Mouse (Mus musculus) stomach, postnatal 0 days (tissue): ENCODE measurements at regions not wholly inside any gene's neighbourhood (a gene's known extent, or its start where the extent isn't known, plus 50 kb on each side); places are given as distances from the start of the nearest gene placed in this dataset.

Experiments used
- ATAC-seq: fragments of 200-750 bp; cut with Nextera tagmentation; 2 replicates; pipeline ENCODE4 v1.8.0; 2017; ENCODE audit not compliant: low FRiP score, low TSS enrichment
- DNase-seq: peaks from one replicate; pipeline ENCODE4 v3.0.0-alpha.2; 2016; ENCODE audit warnings: low spot score
- H3K27ac ChIP-seq: fragments of 300-500 bp; sonication (generic); replicated peaks from 2 replicates; pipeline ENCODE4 v1.5.1; 2014; ENCODE audit warnings: mild to moderate bottlenecking, control low read depth
- H3K27me3 ChIP-seq: fragments of 300-500 bp; sonication (generic); 2 replicates; pipeline ENCODE4 v1.6.1; 2014; ENCODE audit warnings: low read length; ENCODE audit not compliant: control insufficient read depth, insufficient read depth
- H3K36me3 ChIP-seq: fragments of 300-500 bp; sonication (generic); 2 replicates; pipeline ENCODE4 v1.6.1; 2014; ENCODE audit warnings: low read length, mixed read lengths; ENCODE audit not compliant: control insufficient read depth, insufficient read depth
- H3K4me1 ChIP-seq: fragments of 300-500 bp; sonication (generic); replicated peaks from 2 replicates; pipeline ENCODE4 v1.6.1; 2014; ENCODE audit warnings: antibody characterized with exemption; ENCODE audit not compliant: control insufficient read depth, insufficient read depth
- H3K4me2 ChIP-seq: fragments of 300-500 bp; sonication (generic); replicated peaks from 2 replicates; pipeline ENCODE4 v1.6.1; 2014; ENCODE audit warnings: low read depth, mild to moderate bottlenecking, control low read depth, moderate library complexity
- H3K4me3 ChIP-seq: fragments of 300-500 bp; sonication (generic); 2 replicates; pipeline ENCODE4 v1.5.1; 2014; ENCODE audit warnings: low read depth, low read length, control low read depth
- H3K9ac ChIP-seq: fragments of 300-500 bp; sonication (generic); 2 replicates; pipeline ENCODE4 v1.6.1; 2014; ENCODE audit warnings: mild to moderate bottlenecking, low read length, control low read depth, mixed read lengths
- H3K9me3 ChIP-seq: fragments of 300-500 bp; sonication (generic); 2 replicates; pipeline ENCODE4 v1.6.1; 2016; ENCODE audit warnings: low read length; ENCODE audit not compliant: control insufficient read depth
- CTCF ChIP-seq: IDR thresholded peaks from 2 replicates; pipeline ENCODE4 v1.5.1; 2016; ENCODE audit warnings: antibody characterized with exemption, low read depth, mild to moderate bottlenecking, moderate library complexity
- EP300 ChIP-seq: optimal IDR thresholded peaks from 2 replicates; pipeline ENCODE3; 2016; ENCODE audit warnings: antibody characterized with exemption
- WGBS: fragments of 180-500 bp; shearing (Covaris S2); extraction: QIAGEN DNeasy Blood & Tissue Kit; methylation state at CpG from one replicate; pipeline ENCODE4 v1.1.7; 2014; 5-methylcytosine and 5-hydroxymethylcytosine counted together

- ATAC-seq, result no peak
- H3K36me3 ChIP-seq, result no peaks in the 10 kb centered on the region
- H3K4me3 ChIP-seq, result no peak overlapping the region
- H3K27ac ChIP-seq, result no peak overlapping the region
- no peak for DNase-seq
- no peak overlapping the region for H3K9ac ChIP-seq
- TF ChIP-seq CTCF, result no peak
- H3K27me3 ChIP-seq, result no peaks in the 10 kb centered on the region
- no peaks in the 10 kb centered on the region for H3K4me1 ChIP-seq
- no peaks in the 10 kb centered on the region for H3K9me3 ChIP-seq
- H3K4me2 ChIP-seq, result no peak overlapping the region
- 80% methylated on average over 2 of the region's 2 CpGs for WGBS
Measured at GRCm38 (mm10) chr17:44422161-44422560, 233.8 kb downstream of the Clic5 start.

GRCm38 (mm10) chr17:44422865-44423264, 234.5 kb downstream of the Clic5 start:
- H3K27ac ChIP-seq, result no peak overlapping the region
- 76% methylated on average over 5 of the region's 5 CpGs for WGBS
- H3K4me2 ChIP-seq, result no peak overlapping the region
- DNase-seq (no peak), ATAC-seq (no peak)
- no peak overlapping the region for H3K4me3 ChIP-seq
- no peaks in the 10 kb centered on the region for H3K9me3 ChIP-seq
- no peaks in the 10 kb centered on the region for H3K27me3 ChIP-seq
- TF ChIP-seq CTCF, result no peak
- TF ChIP-seq EP300, result no peak
- H3K36me3 ChIP-seq, result no peaks in the 10 kb centered on the region
- no peaks in the 10 kb centered on the region for H3K4me1 ChIP-seq
- no peak overlapping the region for H3K9ac ChIP-seq

- ATAC-seq (no peak), DNase-seq (no peak)
- Histone ChIP-seq H3K27me3 (no peaks in the 10 kb centered on the region), H3K9ac (no peak overlapping the region), H3K36me3 (no peaks in the 10 kb centered on the region), H3K4me3 (no peak overlapping the region), H3K9me3 (no peaks in the 10 kb centered on the region), H3K27ac (no peak overlapping the region), H3K4me2 (no peak overlapping the region), H3K4me1 (no peaks in the 10 kb centered on the region)
- WGBS, result 76% methylated on average over 5 of the region's 5 CpGs
- no peak for TF ChIP-seq EP300
- no peak for TF ChIP-seq CTCF
Measured at GRCm38 (mm10) chr17:44423471-44423985, 235.1 kb downstream of the Clic5 start.

GRCm38 (mm10) chr17:44432524-44433295, 244.3 kb downstream of the Clic5 start:
- H3K36me3 ChIP-seq, result no peaks in the 10 kb centered on the region
- no peak overlapping the region for H3K9ac ChIP-seq
- WGBS, result 14% methylated on average over 4 of the region's 4 CpGs
- ATAC-seq (no peak), DNase-seq (no peak)
- no peaks in the 10 kb centered on the region for H3K27me3 ChIP-seq
- no peak overlapping the region for H3K4me2 ChIP-seq
- H3K4me3 ChIP-seq, result no peak overlapping the region
- H3K4me1 ChIP-seq, result no peaks in the 10 kb centered on the region
- no peaks in the 10 kb centered on the region for H3K9me3 ChIP-seq
- no peak overlapping the region for H3K27ac ChIP-seq
- TF ChIP-seq CTCF (no peak), EP300 (no peak)

GRCm38 (mm10) chr17:44433296-44433653, 244.9 kb downstream of the Clic5 start:
- Histone ChIP-seq H3K27ac (no peak overlapping the region), H3K4me3 (no peak overlapping the region), H3K9ac (no peak overlapping the region), H3K4me2 (no peak overlapping the region), H3K9me3 (no peaks in the 10 kb centered on the region), H3K27me3 (no peaks in the 10 kb centered on the region), H3K4me1 (no peaks in the 10 kb centered on the region), H3K36me3 (no peaks in the 10 kb centered on the region)
- TF ChIP-seq EP300, result no peak
- no peak for TF ChIP-seq CTCF
- no peak for DNase-seq
- ATAC-seq, result no peak

- no peaks in the 10 kb centered on the region for H3K4me1 ChIP-seq
- ATAC-seq (no peak), DNase-seq (no peak)
- no peak overlapping the region for H3K9ac ChIP-seq
- no peaks in the 10 kb centered on the region for H3K36me3 ChIP-seq
- no peak overlapping the region for H3K4me3 ChIP-seq
- no peak overlapping the region for H3K4me2 ChIP-seq
- H3K9me3 ChIP-seq, result no peaks in the 10 kb centered on the region
- no peak for TF ChIP-seq CTCF
- no peak for TF ChIP-seq EP300
- no peak overlapping the region for H3K27ac ChIP-seq
- WGBS, result 87% methylated on average over 9 of the region's 9 CpGs
- no peaks in the 10 kb centered on the region for H3K27me3 ChIP-seq
Measured at GRCm38 (mm10) chr17:44436536-44437043, 248.2 kb downstream of the Clic5 start.
